Mouse (Mus musculus) testis, adult 2 months (tissue): ENCODE measurements around the gene Pld2. TPM values are rescaled to one million over a fixed set of nuclear protein-coding genes. Genes with fewer than 3 reads are reported as not detected.

ENCODE experiments used
- H3K27ac ChIP-seq: fragments of 200-500 bp; 2 replicates; pipeline ENCODE4 v1.5.1; 2012; ENCODE audit warnings: low read depth, low read length; ENCODE audit not compliant: control insufficient read depth, insufficient read depth
- H3K27me3 ChIP-seq: fragments of 200-500 bp; 2 replicates; pipeline ENCODE4 v1.6.1; 2012; ENCODE audit warnings: mild to moderate bottlenecking, low read length, moderate library complexity; ENCODE audit not compliant: control insufficient read depth, insufficient read depth
- H3K36me3 ChIP-seq: fragments of 200-500 bp; 2 replicates; pipeline ENCODE4 v1.6.1; 2012; ENCODE audit warnings: mild to moderate bottlenecking, low read length; ENCODE audit not compliant: control insufficient read depth, insufficient read depth
- H3K4me1 ChIP-seq: fragments of 200-500 bp; 2 replicates; pipeline ENCODE4 v1.6.1; 2012; ENCODE audit warnings: low read length; ENCODE audit not compliant: control insufficient read depth, insufficient read depth
- H3K4me3 ChIP-seq: fragments of 200-500 bp; 2 replicates; pipeline ENCODE4 v1.5.1; 2012; ENCODE audit warnings: low read depth, mild to moderate bottlenecking, low read length, moderate library complexity, mixed read lengths; ENCODE audit not compliant: control insufficient read depth
- CTCF ChIP-seq: fragments of 200-500 bp; IDR thresholded peaks from 2 replicates; pipeline ENCODE4 v1.5.1; 2012; ENCODE audit warnings: low read depth, mild to moderate bottlenecking, inconsistent platforms, low read length, moderate library complexity; ENCODE audit not compliant: control insufficient read depth, insufficient read depth, insufficient replicate concordance
- POLR2A ChIP-seq: fragments of 200-500 bp; IDR thresholded peaks from 2 replicates; pipeline ENCODE4 v1.6.1; 2012; ENCODE audit warnings: low read depth, mild to moderate bottlenecking, inconsistent platforms, low read length, moderate library complexity; ENCODE audit not compliant: control insufficient read depth
- polyA plus RNA-seq: library from polyadenylated mRNA; depleted of rRNA; stranded (reverse); fragments of >200 nt; gene quantifications from 2 replicates; pipeline ENCODE4 v1.2.3, GENCODE M21; 2012; rRNA removed

Pld2 gene
- polyA plus RNA-seq, 1 experiment, result 1.2 TPM

- Histone ChIP-seq H3K27ac (no peak overlapping the region), H3K36me3 (no peaks in the 10 kb centered on the region; the same call in 1 of the 2 replicates), H3K4me1 (no peaks in the 10 kb centered on the region), H3K27me3 (no peaks in the 10 kb centered on the region), H3K4me3 (no peak overlapping the region)
- TF ChIP-seq POLR2A, result no peak
- no peak for TF ChIP-seq CTCF
These were observed 58.6 kb downstream of the Pld2 start for GRCm38 (mm10) chr11:70598451-70598953.

GRCm38 (mm10) chr11:70605024-70605566 lies 65.2 kb downstream of the Pld2 start:
- Histone ChIP-seq H3K36me3 (no peaks in the 10 kb centered on the region; the same call in 1 of the 2 replicates), H3K4me1 (no peaks in the 10 kb centered on the region), H3K4me3 (no peak overlapping the region), H3K27ac (no peak overlapping the region), H3K27me3 (no peaks in the 10 kb centered on the region)
- TF ChIP-seq CTCF (peak; percentile 73; the same call in 1 of the 2 replicates), POLR2A (no peak)

- H3K4me3 ChIP-seq, result no peak overlapping the region
- no peaks in the 10 kb centered on the region for H3K27me3 ChIP-seq
- no peaks in the 10 kb centered on the region for H3K4me1 ChIP-seq
- TF ChIP-seq POLR2A (no peak), CTCF (no peak)
- no peak overlapping the region for H3K27ac ChIP-seq
- H3K36me3 ChIP-seq, result no peaks in the 10 kb centered on the region; the same call in 1 of the 2 replicates
These were observed 66.9 kb downstream of the Pld2 start for GRCm38 (mm10) chr11:70606717-70607116.

GRCm38 (mm10) chr11:70607611-70608010 lies 67.7 kb downstream of the Pld2 start:
- Histone ChIP-seq H3K27ac (no peak overlapping the region), H3K4me1 (no peaks in the 10 kb centered on the region), H3K27me3 (no peaks in the 10 kb centered on the region), H3K36me3 (no peaks in the 10 kb centered on the region; the same call in 1 of the 2 replicates), H3K4me3 (no peak overlapping the region)
- TF ChIP-seq CTCF (no peak), POLR2A (no peak)

Other genes starting within 250 kb of the Pld2 start
- gene Alox12e, start 217.4 kb upstream of the Pld2 start, polyA plus RNA-seq, result 0.12 TPM in 1 of 2 replicates, not detected in the other
- 0.52 and 1.3 TPM in 2 replicates for gene Alox15, start 188.0 kb upstream of the Pld2 start, polyA plus RNA-seq
- gene Pelp1, start 130.0 kb upstream of the Pld2 start, polyA plus RNA-seq, result 36.7 and 38.4 TPM in 2 replicates
- 8.9 and 10.6 TPM in 2 replicates for gene Arrb2, start 107.4 kb upstream of the Pld2 start, polyA plus RNA-seq
- 8.3 and 10.2 TPM in 2 replicates for gene Med11, start 88.1 kb upstream of the Pld2 start, polyA plus RNA-seq
- 186 and 201 TPM in 2 replicates for gene Zmynd15, start 80.6 kb upstream of the Pld2 start, polyA plus RNA-seq
- 3.2 and 3.9 TPM in 2 replicates for gene Cxcl16, start 80.1 kb upstream of the Pld2 start, polyA plus RNA-seq
- gene Tm4sf5, start 34.8 kb upstream of the Pld2 start, polyA plus RNA-seq, result 1.2 TPM in 2 replicates
- gene Vmo1, start 25.4 kb upstream of the Pld2 start, polyA plus RNA-seq, result 0.30 and 0.36 TPM in 2 replicates
- not detected in 2 replicates for gene Gltpd2, start 20.9 kb upstream of the Pld2 start, polyA plus RNA-seq
- gene Psmb6, start 14.7 kb upstream of the Pld2 start, polyA plus RNA-seq, result 385 and 389 TPM in 2 replicates
- gene Gm40193, start 7.1 kb upstream of the Pld2 start, polyA plus RNA-seq, result not detected in 2 replicates
- gene Mink1, start 22.8 kb downstream of the Pld2 start, polyA plus RNA-seq, result 18.4 and 23.0 TPM in 2 replicates
- gene 4930544D05Rik, start 75.8 kb downstream of the Pld2 start, polyA plus RNA-seq, result 770 and 775 TPM in 2 replicates
- 241 and 243 TPM in 2 replicates for gene Chrne, start 79.2 kb downstream of the Pld2 start, polyA plus RNA-seq
- 0.13 and 0.19 TPM in 2 replicates for gene Gp1ba, start 99.1 kb downstream of the Pld2 start, polyA plus RNA-seq
- gene Rnf167, start 107.2 kb downstream of the Pld2 start, polyA plus RNA-seq, result 77.6 and 77.8 TPM in 2 replicates
- 27.2 and 29.4 TPM in 2 replicates for gene Slc25a11, start 107.4 kb downstream of the Pld2 start, polyA plus RNA-seq
- gene Pfn1, start 114.6 kb downstream of the Pld2 start, polyA plus RNA-seq, result 113 and 158 TPM in 2 replicates
- gene Eno3, start 117.1 kb downstream of the Pld2 start, polyA plus RNA-seq, result 85.9 and 101 TPM in 2 replicates
- 44.5 and 47.9 TPM in 2 replicates for gene Spag7, start 129.4 kb downstream of the Pld2 start, polyA plus RNA-seq
- gene Camta2, start 148.0 kb downstream of the Pld2 start, polyA plus RNA-seq, result 10.3 and 10.6 TPM in 2 replicates
- 19.6 and 21.0 TPM in 2 replicates for gene Inca1, start 160.1 kb downstream of the Pld2 start, polyA plus RNA-seq
- gene Kif1c, start 160.5 kb downstream of the Pld2 start, polyA plus RNA-seq, result 5.7 and 6.6 TPM in 2 replicates
- gene Zfp3, start 224.1 kb downstream of the Pld2 start, polyA plus RNA-seq, result 1.2 TPM in 2 replicates